Mouse (Mus musculus) forebrain, embryonic 14.5 days (tissue): Measurements from ENCODE around the gene Pmm2. TPM values are rescaled to one million over a fixed set of nuclear protein-coding genes. Genes with fewer than 3 reads are reported as not detected.

Source experiments
- ATAC-seq: fragments of 200-750 bp; cut with Nextera tagmentation; 2 replicates; pipeline ENCODE4 v1.8.0; 2017; ENCODE audit warnings: mild to moderate bottlenecking, moderate library complexity
- DNase-seq: peaks from one replicate; pipeline ENCODE4 v3.0.0-alpha.2; 2015; ENCODE audit warnings: low spot score
- H3K27ac ChIP-seq: fragments of 300-500 bp; sonication (generic); 2 replicates; pipeline ENCODE4 v1.5.1; 2014; ENCODE audit warnings: low read depth, mild to moderate bottlenecking, control low read depth, low read length, moderate library complexity
- H3K27me3 ChIP-seq: fragments of 300-500 bp; sonication (generic); replicated peaks from 2 replicates; pipeline ENCODE4 v1.6.1; 2014; ENCODE audit warnings: low read length, control low read depth, mixed read lengths; ENCODE audit not compliant: control insufficient read depth, insufficient read depth
- H3K36me3 ChIP-seq: fragments of 300-500 bp; sonication (generic); 2 replicates; pipeline ENCODE4 v1.6.1; 2014; ENCODE audit warnings: low read length, control low read depth; ENCODE audit not compliant: control insufficient read depth, insufficient read depth
- H3K4me1 ChIP-seq: fragments of 300-500 bp; sonication (generic); 2 replicates; pipeline ENCODE4 v1.6.1; 2014; ENCODE audit warnings: antibody characterized with exemption, low read length, control low read depth; ENCODE audit not compliant: control insufficient read depth, insufficient read depth
- H3K4me2 ChIP-seq: fragments of 300-500 bp; sonication (generic); 2 replicates; pipeline ENCODE4 v1.6.1; 2014; ENCODE audit warnings: mild to moderate bottlenecking, control low read depth, low read length
- H3K4me3 ChIP-seq: fragments of 300-500 bp; sonication (generic); 2 replicates; pipeline ENCODE4 v1.5.1; 2014; ENCODE audit warnings: low read depth, low read length, control low read depth
- H3K9ac ChIP-seq: fragments of 300-500 bp; sonication (generic); 2 replicates; pipeline ENCODE4 v1.6.1; 2014; ENCODE audit warnings: mild to moderate bottlenecking, low read length, control low read depth, moderate library complexity
- H3K9me3 ChIP-seq: fragments of 300-500 bp; sonication (generic); replicated peaks from 2 replicates; pipeline ENCODE4 v1.6.1; 2016; ENCODE audit warnings: low read length, control low read depth, mixed read lengths; ENCODE audit not compliant: control insufficient read depth
- WGBS: fragments of 180-500 bp; shearing (Covaris S2); extraction: QIAGEN DNeasy Blood & Tissue Kit; methylation state at CpG from one replicate; pipeline ENCODE4 v1.1.7; 2014; 5-methylcytosine and 5-hydroxymethylcytosine counted together
- polyA plus RNA-seq: library from polyadenylated mRNA; unstranded; fragments of >200 nt; fragmentation: Nextera tagmentation; extraction: Ambion mirVana; gene quantifications from 2 replicates; pipeline ENCODE4 v1.2.1, GENCODE M21; 2014

The Pmm2 gene
- 34.7 and 36.3 TPM in 2 replicates for polyA plus RNA-seq

DNA sequence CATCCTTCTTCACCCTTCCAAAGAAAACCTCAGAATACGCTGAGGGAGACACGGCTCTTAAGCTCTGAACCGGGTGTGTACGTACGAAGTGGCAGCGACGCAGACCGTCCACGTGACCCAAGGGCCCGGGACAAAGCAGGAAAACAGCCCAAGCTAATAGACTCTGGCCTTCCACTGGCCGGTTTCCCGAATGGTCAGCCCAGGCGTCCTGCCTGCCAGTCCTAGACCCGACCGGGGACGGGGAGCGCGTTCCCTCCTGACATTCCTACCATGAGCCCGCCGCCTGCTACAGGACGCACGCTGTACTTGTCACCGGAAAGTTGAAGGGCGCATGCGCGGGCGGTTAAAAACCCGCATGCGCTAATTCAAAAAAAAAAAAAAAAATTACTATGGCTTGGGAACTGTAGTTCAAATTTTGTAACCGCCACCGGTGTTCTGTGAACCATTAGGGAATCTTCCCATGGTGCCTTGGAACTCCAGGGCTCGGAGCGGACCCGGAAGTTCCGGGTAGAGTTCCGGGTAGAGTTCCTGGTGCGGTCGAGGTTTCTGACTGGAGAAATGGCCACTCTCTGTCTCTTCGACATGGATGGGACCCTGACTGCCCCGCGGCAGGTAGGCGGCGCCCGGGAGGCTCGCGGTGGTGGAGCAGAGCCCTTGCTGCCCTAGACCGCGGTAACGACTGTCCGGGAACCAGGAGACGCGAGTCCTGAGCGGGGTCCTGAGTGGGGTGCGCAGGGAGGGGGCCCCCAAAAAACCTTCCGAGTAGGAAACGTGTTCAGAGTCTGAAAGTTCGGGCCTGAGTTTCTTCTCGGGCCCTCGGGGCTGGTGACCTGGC lies at the start of gene Pmm2, which contains the start of gene Tmem186:
Gene Pmm2 (plus strand): TSS at position 458 of the 835 bp plus-strand sequence.
Gene Tmem186 (minus strand): TSS at position 496 of the 835 bp plus-strand sequence.
- Histone ChIP-seq H3K4me1 (peaks cover 11% of the 10 kb centered on the region), H3K36me3 (peaks cover 19% of the 10 kb centered on the region), H3K9ac (peak within 1 kb of the TSS; percentile 64), H3K27ac (peak within 1 kb of the TSS; percentile 75), H3K4me3 (peak within 1 kb of the TSS; percentile 49), H3K9me3 (no peaks in the 10 kb centered on the region), H3K4me2 (peak within 1 kb of the TSS; percentile 72), H3K27me3 (no peaks in the 10 kb centered on the region)
- WGBS = under 1% methylated on average over 59 of the region's 59 CpGs
- ATAC-seq = peak; percentile 97
- peak; percentile 98 for DNase-seq

DNA sequence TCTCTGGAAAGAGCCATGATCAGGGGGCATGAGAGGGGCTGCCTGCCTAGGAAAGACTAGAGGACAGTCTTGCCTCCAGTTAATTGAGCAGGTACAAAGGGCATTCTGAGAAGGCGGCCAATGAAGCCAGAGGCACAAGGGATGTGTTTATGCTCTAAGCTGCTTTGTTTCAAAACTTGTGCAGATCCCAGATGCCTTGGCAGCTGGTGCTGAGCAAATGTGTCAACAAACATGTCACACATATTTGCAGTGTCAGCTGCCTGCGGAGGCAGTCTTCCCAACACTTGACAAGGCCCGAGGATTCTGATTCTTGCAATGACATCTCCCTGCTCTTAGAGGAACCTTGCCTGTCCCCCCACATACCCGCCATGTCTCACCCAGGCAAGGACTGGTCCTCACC lies 42.1 kb upstream of the Pmm2 start:
- no peak overlapping the region for H3K4me3 ChIP-seq
- no peaks in the 10 kb centered on the region for H3K27me3 ChIP-seq
- WGBS = 44% methylated on average over 4 of the region's 4 CpGs
- ATAC-seq (peak; percentile 69; the same call in 1 of the 2 replicates), DNase-seq (peak; percentile 89)
- no peaks in the 10 kb centered on the region for H3K9me3 ChIP-seq
- H3K36me3 ChIP-seq = no peaks in the 10 kb centered on the region
- no peak overlapping the region for H3K27ac ChIP-seq
- H3K4me2 ChIP-seq = no peak overlapping the region
- no peak overlapping the region for H3K9ac ChIP-seq
- no peaks in the 10 kb centered on the region for H3K4me1 ChIP-seq

GRCm38 (mm10) chr16:8596336-8596735 lies 41.1 kb upstream of the Pmm2 start:
- DNase-seq (no peak), ATAC-seq (no peak)
- H3K27ac ChIP-seq = no peak overlapping the region
- H3K9ac ChIP-seq = no peak overlapping the region
- H3K27me3 ChIP-seq = no peaks in the 10 kb centered on the region
- WGBS = 69% methylated on average over 4 of the region's 4 CpGs
- H3K9me3 ChIP-seq = no peaks in the 10 kb centered on the region
- H3K4me3 ChIP-seq = no peak overlapping the region
- H3K36me3 ChIP-seq = no peaks in the 10 kb centered on the region
- no peak overlapping the region for H3K4me2 ChIP-seq
- no peaks in the 10 kb centered on the region for H3K4me1 ChIP-seq

DNA sequence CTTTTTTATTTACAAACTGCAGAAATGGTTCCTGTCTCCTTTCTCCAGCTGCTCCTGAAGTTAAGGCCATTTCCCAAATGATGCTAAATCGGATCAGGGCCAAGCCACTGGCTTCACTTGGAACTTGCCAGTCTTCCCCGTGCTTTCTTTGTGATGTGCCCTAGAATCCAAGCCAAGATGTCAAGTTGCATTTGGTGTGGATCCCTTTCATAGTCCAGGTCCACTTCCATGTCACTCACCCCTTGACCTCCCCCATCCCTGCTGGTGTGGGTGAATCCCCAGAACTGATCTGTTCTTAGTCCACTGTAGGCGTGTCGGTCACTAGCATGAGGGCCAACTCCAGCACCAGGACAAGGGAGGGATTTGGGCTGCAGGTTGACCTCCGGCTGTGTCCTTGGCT lies 40.0 kb upstream of the Pmm2 start:
- Histone ChIP-seq H3K27ac (no peak overlapping the region), H3K36me3 (no peaks in the 10 kb centered on the region), H3K4me2 (no peak overlapping the region), H3K27me3 (no peaks in the 10 kb centered on the region), H3K4me1 (no peaks in the 10 kb centered on the region), H3K4me3 (no peak overlapping the region), H3K9me3 (no peaks in the 10 kb centered on the region), H3K9ac (no peak overlapping the region)
- DNase-seq (no peak), ATAC-seq (no peak)
- 90% methylated on average over 5 of the region's 5 CpGs for WGBS

DNA sequence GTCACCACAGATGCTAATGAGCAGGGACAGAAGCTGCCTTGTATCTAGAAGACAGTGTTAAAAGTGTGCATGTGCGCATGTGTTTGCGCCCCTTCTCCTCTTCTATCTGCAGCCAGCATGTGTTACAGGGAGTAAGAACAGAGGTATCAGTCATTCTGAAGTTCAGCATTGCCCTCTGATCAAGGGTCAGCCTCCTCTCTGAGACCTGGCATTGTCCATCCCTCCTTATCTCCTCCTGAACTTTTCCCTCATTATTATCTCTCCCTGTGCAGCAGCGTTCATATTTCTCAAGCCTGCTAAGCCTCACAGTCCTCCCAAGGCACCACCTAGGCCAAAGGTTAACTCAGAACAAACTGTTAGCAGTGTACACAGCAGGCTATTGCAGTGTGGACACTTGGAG lies 33.7 kb upstream of the Pmm2 start:
- ATAC-seq = no peak
- H3K4me3 ChIP-seq = no peak overlapping the region
- WGBS = 90% methylated on average over 3 of the region's 3 CpGs

DNA sequence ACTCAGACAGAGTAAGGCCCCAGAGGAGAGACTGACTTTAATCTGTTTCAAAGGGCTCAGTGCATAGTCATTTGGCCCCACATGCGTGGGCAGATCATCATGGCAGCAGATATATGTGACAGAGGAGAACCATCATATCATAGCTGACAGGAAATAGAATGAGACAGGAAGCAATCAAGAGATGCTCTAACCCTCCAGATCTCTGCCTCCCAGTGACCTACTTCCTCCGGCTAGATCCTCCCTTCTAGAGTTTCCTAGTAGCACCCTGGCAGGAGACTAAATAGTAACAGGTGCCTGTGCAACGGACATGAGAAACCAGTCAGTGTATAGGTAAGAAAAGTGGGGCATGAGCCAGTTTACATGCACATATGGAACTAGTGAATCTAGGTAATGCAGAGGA lies 27.1 kb upstream of the Pmm2 start:
- Histone ChIP-seq H3K27ac (no peak overlapping the region), H3K4me3 (no peak overlapping the region), H3K4me1 (no peaks in the 10 kb centered on the region), H3K4me2 (no peak overlapping the region), H3K27me3 (no peaks in the 10 kb centered on the region), H3K36me3 (peaks cover 13% of the 10 kb centered on the region; the same call in 1 of the 2 replicates), H3K9me3 (no peaks in the 10 kb centered on the region), H3K9ac (no peak overlapping the region)
- DNase-seq = no peak
- 83% methylated on average over 3 of the region's 3 CpGs for WGBS
- ATAC-seq = no peak

More for the DNA sequence above, 33.7 kb upstream of the Pmm2 start:
- Histone ChIP-seq H3K36me3 (0 out of 2 replicates have a peak, but pooled peaks cover 3% of the 10 kb centered on the region), H3K4me1 (no peaks in the 10 kb centered on the region), H3K9ac (no peak overlapping the region), H3K4me2 (no peak overlapping the region), H3K27me3 (no peaks in the 10 kb centered on the region), H3K9me3 (no peaks in the 10 kb centered on the region), H3K27ac (no peak overlapping the region)
- no peak for DNase-seq

DNA sequence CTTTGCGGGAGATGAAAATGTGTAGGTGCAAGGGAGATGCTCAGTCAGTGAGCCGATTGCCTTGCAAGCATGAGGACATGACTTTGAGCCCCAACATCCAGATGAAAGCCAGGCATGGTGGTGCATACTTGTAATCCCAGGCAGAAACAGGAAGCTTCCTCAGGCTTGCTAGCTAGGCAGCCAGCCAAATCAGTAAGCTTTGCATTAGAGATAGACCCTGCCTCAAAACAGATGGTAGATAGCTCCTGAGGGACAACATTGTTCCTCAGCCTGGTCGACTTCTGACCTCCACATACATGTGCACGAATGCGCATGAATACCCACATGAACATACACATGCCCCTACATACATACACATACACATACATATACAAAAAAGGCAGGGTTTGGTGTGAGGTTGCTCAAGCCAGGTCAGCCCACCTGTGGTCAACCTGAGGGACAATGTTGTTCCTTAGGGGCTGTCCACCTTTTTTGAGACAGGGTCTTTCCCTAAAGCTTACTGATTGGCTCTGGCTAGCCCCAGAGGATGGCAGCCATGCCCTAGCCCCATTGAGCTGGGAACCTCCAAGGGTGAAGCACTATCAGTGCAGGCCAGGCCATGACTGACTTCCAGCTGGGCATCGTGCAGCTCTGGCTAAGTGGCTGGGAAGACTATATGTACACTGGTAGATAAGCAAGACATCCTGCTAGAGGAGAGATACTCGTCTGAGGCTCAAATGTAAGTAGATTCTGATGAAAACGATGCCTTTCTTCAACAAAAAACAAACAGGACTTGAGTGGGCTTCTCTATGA lies 25.1 kb upstream of the Pmm2 start:
- DNase-seq (no peak), ATAC-seq (no peak)
- WGBS = 88% methylated on average over 8 of the region's 8 CpGs
- Histone ChIP-seq H3K4me2 (no peak overlapping the region), H3K4me1 (no peaks in the 10 kb centered on the region), H3K36me3 (peaks cover 11% of the 10 kb centered on the region; the same call in 1 of the 2 replicates), H3K9ac (no peak overlapping the region), H3K4me3 (no peak overlapping the region), H3K27ac (no peak overlapping the region), H3K9me3 (no peaks in the 10 kb centered on the region), H3K27me3 (no peaks in the 10 kb centered on the region)

DNA sequence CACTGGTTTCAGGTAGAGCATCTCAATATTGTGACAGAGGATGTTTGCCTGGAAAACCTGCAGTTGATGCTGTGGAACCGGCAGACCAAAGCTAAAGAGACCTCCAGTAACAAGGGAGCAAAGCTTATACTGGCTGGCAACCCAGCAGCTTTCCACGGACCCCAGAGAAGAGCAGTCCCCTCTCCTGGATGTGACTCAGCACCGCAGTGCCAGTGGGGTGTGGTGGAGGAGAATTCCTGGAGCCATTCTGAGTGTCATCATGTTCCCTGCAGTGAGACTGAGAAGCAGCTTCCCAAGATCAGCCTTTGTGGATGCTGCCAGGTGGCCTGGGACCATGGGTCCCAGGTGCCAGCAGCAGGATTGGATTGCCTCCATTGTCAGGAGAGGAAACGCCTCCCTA lies 24.4 kb upstream of the Pmm2 start:
- Histone ChIP-seq H3K4me1 (no peaks in the 10 kb centered on the region), H3K36me3 (peaks cover 11% of the 10 kb centered on the region; the same call in 1 of the 2 replicates), H3K4me3 (no peak overlapping the region), H3K9me3 (no peaks in the 10 kb centered on the region), H3K9ac (no peak overlapping the region), H3K27me3 (no peaks in the 10 kb centered on the region), H3K4me2 (no peak overlapping the region), H3K27ac (no peak overlapping the region)
- ATAC-seq (no peak), DNase-seq (no peak)
- whole genome bisulfite sequencing = 85% methylated on average over 4 of the region's 4 CpGs
